Mouse (Mus musculus) brain, embryonic 18.5 days (tissue): ENCODE measurements around the gene Slc25a1.

Source experiments
- DNase-seq: peaks from one replicate; pipeline ENCODE4 v3.0.0-alpha.2; 2012; ENCODE audit warnings: low read depth, low spot score

Slc25a1 gene

GRCm38 (mm10) chr16:17921325-17922162, 6.5 kb downstream of the Slc25a1 start:
- DNase-seq, result peak; percentile 93

GRCm38 (mm10) chr16:17920586-17920985, 7.4 kb downstream of the Slc25a1 start:
- DNase-seq, result no peak

GRCm38 (mm10) chr16:17914307-17915249, 13.4 kb downstream of the Slc25a1 start, which contains the start of gene Gsc2:
Gene Gsc2, minus strand, starts transcription at chr16:17915059.
- DNase-seq, result no peak

- DNase-seq, result peak; percentile 95
Observed at GRCm38 (mm10) chr16:17911052-17911595, 16.9 kb downstream of the Slc25a1 start, which contains the start of gene Ess2. Gene Ess2, minus strand, starts transcription at chr16:17911348.

- no peak for DNase-seq
Observed at GRCm38 (mm10) chr16:17898462-17898861, 29.6 kb downstream of the Slc25a1 start, which contains the start of the genes Dgcr2 and Tssk2. Gene Dgcr2, minus strand, starts transcription at chr16:17898562. Gene Tssk2, plus strand, starts transcription at chr16:17898637.

- DNase-seq, result no peak
Observed at GRCm38 (mm10) chr16:17896091-17896490, 31.9 kb downstream of the Slc25a1 start.

GRCm38 (mm10) chr16:17893923-17894322, 34.1 kb downstream of the Slc25a1 start, which contains the start of gene Tssk1:
Gene Tssk1, plus strand, starts transcription at chr16:17894223.
- no peak for DNase-seq

- no peak for DNase-seq
Observed at GRCm38 (mm10) chr16:17892606-17893005, 35.4 kb downstream of the Slc25a1 start.

- DNase-seq, result peak; percentile 96
Observed at GRCm38 (mm10) chr16:17891567-17891959, 36.5 kb downstream of the Slc25a1 start, which contains the start of gene Gm20518. Gene Gm20518, minus strand, starts transcription at chr16:17891671.

GRCm38 (mm10) chr16:17890917-17891566, 37.0 kb downstream of the Slc25a1 start:
- DNase-seq, result no peak

GRCm38 (mm10) chr16:17890342-17890727, 37.7 kb downstream of the Slc25a1 start:
- no peak for DNase-seq

GRCm38 (mm10) chr16:17889689-17890341, 38.2 kb downstream of the Slc25a1 start:
- no peak for DNase-seq

- no peak for DNase-seq
Observed at GRCm38 (mm10) chr16:17884116-17884515, 43.9 kb downstream of the Slc25a1 start.

GRCm38 (mm10) chr16:17882196-17882595, 45.8 kb downstream of the Slc25a1 start:
- DNase-seq, result no peak

GRCm38 (mm10) chr16:17879571-17879970, 48.4 kb downstream of the Slc25a1 start:
- no peak for DNase-seq

GRCm38 (mm10) chr16:17876096-17876495, 51.9 kb downstream of the Slc25a1 start:
- DNase-seq, result no peak
